Mouse (Mus musculus) intestine, embryonic 16.5 days (tissue): ENCODE measurements at regions not wholly inside any gene's neighbourhood (a gene's known extent, or its start where the extent isn't known, plus 50 kb on each side); places are given as distances from the start of the nearest gene placed in this dataset.

ENCODE experiments used
- ATAC-seq: fragments of 200-750 bp; cut with Nextera tagmentation; 2 replicates; pipeline ENCODE4 v1.8.0; 2017; ENCODE audit warnings: moderate TSS enrichment, moderate library complexity
- H3K27ac ChIP-seq: fragments of 300-500 bp; sonication (generic); 2 replicates; pipeline ENCODE4 v1.5.1; 2014; ENCODE audit warnings: mild to moderate bottlenecking, low read length
- H3K27me3 ChIP-seq: fragments of 300-500 bp; sonication (generic); replicated peaks from 2 replicates; pipeline ENCODE4 v1.6.1; 2014; ENCODE audit warnings: low read length, control low read depth, mixed read lengths; ENCODE audit not compliant: control insufficient read depth, insufficient read depth
- H3K36me3 ChIP-seq: fragments of 300-500 bp; sonication (generic); 2 replicates; pipeline ENCODE4 v1.6.1; 2014; ENCODE audit warnings: low read length, control low read depth; ENCODE audit not compliant: control insufficient read depth, insufficient read depth
- H3K4me1 ChIP-seq: fragments of 300-500 bp; sonication (generic); 2 replicates; pipeline ENCODE4 v1.6.1; 2014; ENCODE audit warnings: low read length, control low read depth, mixed read lengths; ENCODE audit not compliant: control insufficient read depth, insufficient read depth
- H3K4me2 ChIP-seq: fragments of 300-500 bp; sonication (generic); 2 replicates; pipeline ENCODE4 v1.6.1; 2014; ENCODE audit warnings: low read depth, low read length, control low read depth
- H3K4me3 ChIP-seq: fragments of 300-500 bp; sonication (generic); 2 replicates; pipeline ENCODE4 v1.5.1; 2014; ENCODE audit warnings: mild to moderate bottlenecking, low read length
- H3K9ac ChIP-seq: fragments of 300-500 bp; sonication (generic); 2 replicates; pipeline ENCODE4 v1.6.1; 2014; ENCODE audit warnings: low read depth, low read length
- H3K9me3 ChIP-seq: fragments of 300-500 bp; sonication (generic); 2 replicates; pipeline ENCODE4 v1.6.1; 2016; ENCODE audit warnings: low read length, control low read depth; ENCODE audit not compliant: control insufficient read depth
- WGBS: fragments of 180-500 bp; shearing (Covaris S2); extraction: QIAGEN DNeasy Blood & Tissue Kit; methylation state at CpG from one replicate; pipeline ENCODE4 v1.1.7; 2014; 5-methylcytosine and 5-hydroxymethylcytosine counted together

DNA sequence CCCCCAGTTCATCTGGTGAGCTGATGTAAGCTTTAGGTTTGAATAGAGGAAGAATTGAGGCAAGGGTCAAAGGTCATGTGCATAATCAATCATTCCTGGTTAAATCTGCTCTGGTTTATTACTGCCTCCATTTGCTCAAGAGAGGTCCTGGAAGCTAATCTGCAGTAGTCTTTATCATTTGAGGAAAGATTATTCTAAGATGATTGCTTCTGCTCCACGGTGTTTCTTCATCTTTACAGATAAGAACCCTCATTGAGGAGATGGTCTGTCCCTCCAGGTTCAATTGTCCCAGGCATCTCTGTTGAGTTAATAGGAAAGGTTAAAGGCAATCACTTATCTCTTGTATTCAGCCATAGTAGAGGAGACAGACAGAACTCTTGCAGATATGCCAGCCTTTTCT is 3557.5 kb upstream of the Gm6569 start:
- Histone ChIP-seq H3K4me1 (no peaks in the 10 kb centered on the region), H3K9ac (no peak overlapping the region), H3K27me3 (no peaks in the 10 kb centered on the region), H3K4me3 (no peak overlapping the region), H3K9me3 (no peaks in the 10 kb centered on the region), H3K27ac (no peak overlapping the region), H3K4me2 (no peak overlapping the region), H3K36me3 (no peaks in the 10 kb centered on the region)
- 27% methylated on average over 1 of the region's 1 CpGs for WGBS
- ATAC-seq: peak; percentile 72

DNA sequence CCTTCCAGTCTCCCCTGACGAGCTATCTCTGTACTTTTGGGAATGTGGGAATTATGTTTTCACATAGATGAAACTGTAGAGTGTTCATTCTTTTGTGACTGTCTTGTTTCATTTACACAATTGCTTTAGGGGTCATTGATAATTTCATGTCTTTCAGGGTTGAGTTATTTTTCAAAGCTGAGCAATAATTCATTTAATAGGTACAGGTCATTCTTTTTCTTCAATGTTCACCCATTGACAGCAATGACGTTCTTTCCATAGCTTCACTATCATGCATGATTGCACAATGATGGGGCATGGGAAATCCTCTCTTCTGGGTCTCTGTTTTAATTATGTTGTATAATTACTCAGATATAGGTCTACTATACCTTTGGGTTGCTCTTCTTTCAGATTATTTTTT is 3512.6 kb upstream of the Gm6569 start:
- 70% methylated on average over 2 of the region's 2 CpGs for WGBS
- no peak overlapping the region for H3K9ac ChIP-seq
- no peak for ATAC-seq
- H3K27me3 ChIP-seq: no peaks in the 10 kb centered on the region
- H3K4me3 ChIP-seq: no peak overlapping the region
- H3K4me1 ChIP-seq: no peaks in the 10 kb centered on the region
- no peaks in the 10 kb centered on the region for H3K9me3 ChIP-seq
- H3K4me2 ChIP-seq: no peak overlapping the region
- H3K36me3 ChIP-seq: no peaks in the 10 kb centered on the region
- H3K27ac ChIP-seq: no peak overlapping the region

DNA sequence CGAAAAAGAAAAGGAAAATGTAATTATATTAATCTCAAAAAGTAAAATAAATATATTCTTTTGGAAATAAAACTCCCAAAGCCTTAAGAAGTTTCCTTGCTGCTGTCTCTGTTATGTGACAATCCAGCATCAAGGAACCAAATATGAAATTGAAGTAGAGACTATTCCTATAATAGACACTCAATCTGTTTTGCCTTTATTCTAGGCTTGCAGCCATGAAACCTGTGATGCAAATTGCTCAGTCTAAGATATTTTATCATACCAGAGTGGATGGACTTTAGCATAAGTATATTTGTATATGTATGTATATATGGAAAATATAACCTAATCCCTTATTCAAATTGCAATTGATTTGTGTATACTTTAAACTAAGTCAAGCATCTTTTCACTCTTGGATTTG is 3495.1 kb upstream of the Gm6569 start:
- no peak for ATAC-seq
- WGBS: 82% methylated on average over 1 of the region's 1 CpGs

DNA sequence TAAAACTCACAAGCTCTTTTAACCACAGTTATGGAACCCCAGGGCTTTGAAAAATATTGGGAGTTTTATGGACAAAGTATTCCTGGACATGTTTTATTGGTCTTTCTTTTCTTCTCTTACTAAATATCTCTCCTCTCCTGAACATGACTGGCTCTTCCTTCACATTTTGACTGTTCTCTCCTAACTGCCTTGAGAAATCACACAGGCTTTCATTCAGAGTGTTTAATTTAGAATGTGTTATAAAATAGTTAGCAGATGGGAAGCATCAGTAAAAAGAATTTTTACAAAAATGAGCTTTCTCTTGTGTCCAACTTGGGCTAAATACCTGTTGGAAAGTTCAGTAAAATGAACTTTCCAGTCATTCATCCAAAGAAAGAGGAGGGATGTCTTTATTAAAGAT is 3493.0 kb upstream of the Gm6569 start:
- no peaks in the 10 kb centered on the region for H3K27me3 ChIP-seq
- no peak overlapping the region for H3K4me3 ChIP-seq
- no peak overlapping the region for H3K9ac ChIP-seq
- no peak for ATAC-seq
- H3K9me3 ChIP-seq: no peaks in the 10 kb centered on the region
- H3K4me2 ChIP-seq: no peak overlapping the region
- no peaks in the 10 kb centered on the region for H3K36me3 ChIP-seq
- no peak overlapping the region for H3K27ac ChIP-seq
- H3K4me1 ChIP-seq: no peaks in the 10 kb centered on the region

More for the DNA sequence above, 3495.1 kb upstream of the Gm6569 start:
- no peak overlapping the region for H3K9ac ChIP-seq
- no peaks in the 10 kb centered on the region for H3K9me3 ChIP-seq
- no peak overlapping the region for H3K27ac ChIP-seq
- no peaks in the 10 kb centered on the region for H3K27me3 ChIP-seq
- no peak overlapping the region for H3K4me3 ChIP-seq
- H3K4me2 ChIP-seq: no peak overlapping the region
- no peaks in the 10 kb centered on the region for H3K36me3 ChIP-seq
- no peaks in the 10 kb centered on the region for H3K4me1 ChIP-seq

DNA sequence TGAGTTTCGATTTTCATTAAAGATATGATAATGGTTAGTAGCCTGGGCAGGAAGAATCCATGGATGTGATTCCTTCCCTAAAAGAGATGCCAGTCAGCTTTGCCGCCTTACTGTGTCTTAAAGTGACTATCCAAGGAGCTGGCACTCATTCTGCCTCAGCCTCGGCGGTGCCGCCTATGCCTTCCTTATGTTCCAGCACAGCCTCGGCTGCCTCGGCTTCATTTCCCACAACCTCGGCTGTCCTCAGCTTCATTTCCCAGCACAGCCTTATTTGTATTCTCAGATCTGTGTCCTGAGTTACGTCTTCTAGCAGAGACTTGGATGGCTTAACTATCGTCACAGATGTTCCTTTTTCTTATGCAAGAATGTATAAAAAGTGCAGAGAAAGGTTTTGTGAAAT is 3476.4 kb upstream of the Gm6569 start:
- Histone ChIP-seq H3K4me2 (no peak overlapping the region), H3K4me3 (no peak overlapping the region), H3K9me3 (no peaks in the 10 kb centered on the region), H3K4me1 (no peaks in the 10 kb centered on the region), H3K27ac (no peak overlapping the region), H3K36me3 (no peaks in the 10 kb centered on the region), H3K27me3 (no peaks in the 10 kb centered on the region), H3K9ac (no peak overlapping the region)
- WGBS: 85% methylated on average over 10 of the region's 10 CpGs
- no peak for ATAC-seq

DNA sequence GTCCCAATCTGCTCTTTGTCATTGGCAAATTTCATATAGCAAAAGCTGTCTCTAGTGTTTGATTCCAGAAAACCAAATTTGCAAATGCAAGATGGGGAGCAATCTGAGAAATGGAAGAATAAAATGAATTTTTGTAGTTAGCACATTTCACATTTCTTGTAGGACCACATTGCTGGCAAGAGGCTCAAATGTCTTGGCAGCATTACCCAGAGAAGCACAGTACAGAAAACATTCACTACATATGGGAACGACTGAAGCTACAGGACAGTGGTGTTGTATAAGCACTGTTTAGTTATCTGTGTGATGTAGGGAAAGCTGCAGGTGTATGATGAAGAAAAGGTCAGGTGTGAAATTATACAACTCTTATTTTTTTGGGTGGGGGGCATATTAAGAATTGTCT is 3449.7 kb upstream of the Gm6569 start:
- Histone ChIP-seq H3K9ac (no peak overlapping the region), H3K27me3 (no peaks in the 10 kb centered on the region), H3K27ac (no peak overlapping the region), H3K9me3 (no peaks in the 10 kb centered on the region), H3K36me3 (no peaks in the 10 kb centered on the region), H3K4me1 (no peaks in the 10 kb centered on the region), H3K4me2 (no peak overlapping the region), H3K4me3 (no peak overlapping the region)
- no peak for ATAC-seq
- 79% methylated on average over 1 of the region's 1 CpGs for WGBS

DNA sequence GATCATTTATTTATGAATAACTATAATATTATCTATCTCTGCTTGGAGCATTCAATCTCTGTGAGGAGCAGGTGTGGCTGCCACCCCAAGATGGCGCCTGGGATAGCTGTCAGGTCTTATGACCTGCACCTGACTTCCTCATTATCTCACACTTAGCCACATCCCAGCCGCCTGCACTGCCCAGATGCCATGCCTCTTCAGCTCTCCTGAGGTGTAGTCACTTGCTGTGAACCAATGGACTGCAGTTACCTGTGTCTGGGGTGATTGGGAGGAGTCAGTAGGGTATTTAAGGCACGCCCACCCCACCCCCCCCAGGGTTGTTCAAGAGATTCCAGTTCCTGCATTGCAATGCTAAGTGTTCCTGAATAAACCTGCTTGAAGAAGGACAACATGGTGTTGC is 3418.1 kb upstream of the Gm6569 start:
- H3K9me3 ChIP-seq: no peaks in the 10 kb centered on the region
- no peak overlapping the region for H3K9ac ChIP-seq
- H3K4me3 ChIP-seq: no peak overlapping the region
- no peaks in the 10 kb centered on the region for H3K27me3 ChIP-seq
- no peaks in the 10 kb centered on the region for H3K4me1 ChIP-seq
- WGBS: 80% methylated on average over 3 of the region's 3 CpGs
- no peak overlapping the region for H3K27ac ChIP-seq
- H3K4me2 ChIP-seq: no peak overlapping the region
- no peak for ATAC-seq
- no peaks in the 10 kb centered on the region for H3K36me3 ChIP-seq

DNA sequence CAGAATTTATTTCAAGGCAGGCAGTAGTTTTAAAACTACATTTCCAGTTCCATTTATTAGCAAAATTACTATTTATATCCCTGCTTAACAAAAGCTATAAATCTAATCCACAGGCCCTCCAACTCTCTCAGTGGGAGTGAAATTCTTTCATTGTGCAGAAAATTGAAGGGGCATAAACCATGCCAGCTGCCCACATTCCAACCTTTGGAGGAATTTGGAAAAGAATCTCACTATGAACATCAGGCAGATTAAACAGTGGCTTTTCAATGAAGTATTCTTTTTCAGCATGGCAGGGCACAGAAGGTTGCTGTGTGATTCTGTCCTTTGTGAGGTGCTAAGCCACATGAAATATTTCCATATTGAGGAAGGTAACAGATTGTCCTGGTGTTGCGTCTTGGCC is 3408.8 kb upstream of the Gm6569 start:
- Histone ChIP-seq H3K4me1 (no peaks in the 10 kb centered on the region), H3K9ac (no peak overlapping the region), H3K4me3 (no peak overlapping the region), H3K27ac (no peak overlapping the region), H3K27me3 (no peaks in the 10 kb centered on the region), H3K4me2 (no peak overlapping the region), H3K9me3 (no peaks in the 10 kb centered on the region), H3K36me3 (no peaks in the 10 kb centered on the region)
- WGBS: 84% methylated on average over 1 of the region's 1 CpGs
- ATAC-seq: no peak
